Mouse (Mus musculus) liver, embryonic 14.5 days (tissue): ENCODE results near the gene Dnajc30. TPM values are rescaled to one million over a fixed set of nuclear protein-coding genes. Genes with fewer than 3 reads are reported as not detected.

ENCODE experiments used
- ATAC-seq: fragments of 200-750 bp; cut with Nextera tagmentation; 2 replicates; pipeline ENCODE4 v1.8.0; 2017; ENCODE audit warnings: moderate number of reproducible peaks, mild to moderate bottlenecking, moderate library complexity; ENCODE audit not compliant: insufficient read depth
- DNase-seq, 3 experiments: peaks; one replicate each; pipeline ENCODE4 v3.0.0-alpha.2; 2012 to 2013; ENCODE audit warnings: low read depth in 3 of 3, low spot score in 3 of 3
- H3K27ac ChIP-seq: fragments of 300-500 bp; sonication (generic); 2 replicates; pipeline ENCODE4 v1.5.1; 2014; ENCODE audit warnings: moderate library complexity, mild to moderate bottlenecking, control low read depth, inconsistent platforms
- H3K27me3 ChIP-seq: fragments of 300-500 bp; sonication (generic); 2 replicates; pipeline ENCODE4 v1.6.1; 2014; ENCODE audit warnings: mild to moderate bottlenecking, low read length, moderate library complexity; ENCODE audit not compliant: control insufficient read depth, insufficient read depth
- H3K36me3 ChIP-seq: fragments of 300-500 bp; sonication (generic); replicated peaks from 2 replicates; pipeline ENCODE4 v1.6.1; 2014; ENCODE audit warnings: low read depth; ENCODE audit not compliant: control insufficient read depth, insufficient read depth
- H3K4me1 ChIP-seq, 2 experiments: fragments of 200-500 bp in 1 of 2; fragments of 300-500 bp in 1 of 2; sonication (generic) in 1 of 2; replicated peaks; 2 replicates each; pipeline ENCODE4 v1.6.1; 2012 to 2014; ENCODE audit warnings: antibody characterized with exemption in 1 of 2, inconsistent platforms in 1 of 2, low read length in 1 of 2; ENCODE audit not compliant: control insufficient read depth in 2 of 2, insufficient read depth in 2 of 2
- H3K4me2 ChIP-seq: fragments of 300-500 bp; sonication (generic); 2 replicates; pipeline ENCODE4 v1.6.1; 2014; ENCODE audit warnings: low read depth, mild to moderate bottlenecking, control low read depth, moderate library complexity
- H3K4me3 ChIP-seq, 2 experiments: fragments of 200-500 bp in 1 of 2; fragments of 300-500 bp in 1 of 2; sonication (generic) in 1 of 2; 2 replicates each; pipeline ENCODE4 v1.5.1; 2012 to 2014; ENCODE audit warnings: low read depth in 2 of 2, low read length in 2 of 2, mild to moderate bottlenecking in 2 of 2, control low read depth in 1 of 2, inconsistent platforms in 1 of 2, moderate library complexity in 1 of 2; ENCODE audit not compliant: insufficient read depth in 1 of 2
- H3K9ac ChIP-seq: fragments of 300-500 bp; sonication (generic); replicated peaks from 2 replicates; pipeline ENCODE4 v1.6.1; 2014; ENCODE audit warnings: mild to moderate bottlenecking, control low read depth, moderate library complexity
- H3K9me3 ChIP-seq: fragments of 300-500 bp; sonication (generic); 2 replicates; pipeline ENCODE4 v1.6.1; 2016; ENCODE audit warnings: low read length, mixed read lengths; ENCODE audit not compliant: control insufficient read depth
- CTCF ChIP-seq: IDR thresholded peaks from 2 replicates; pipeline ENCODE4 v1.5.1; 2016; ENCODE audit warnings: antibody characterized with exemption, low read depth, control low read depth
- EP300 ChIP-seq: IDR thresholded peaks from 2 replicates; pipeline ENCODE4 v1.6.1; 2016; ENCODE audit warnings: antibody characterized with exemption, low read depth
- WGBS: fragments of 180-500 bp; shearing (Covaris S2); extraction: QIAGEN DNeasy Blood & Tissue Kit; methylation state at CpG from one replicate; pipeline ENCODE4 v1.1.7; 2014; ENCODE audit not compliant: insufficient replicate concordance; 5-methylcytosine and 5-hydroxymethylcytosine counted together
- polyA plus RNA-seq, 2 experiments: library from polyadenylated mRNA; depleted of rRNA in 1 of 2; stranded (reverse) in 1 of 2; unstranded in 1 of 2; fragments of >200 nt; fragmentation: Nextera tagmentation in 1 of 2; extraction: Ambion mirVana in 1 of 2; gene quantifications; 2 replicates each; pipeline versions ENCODE4 v1.2.1 to v1.2.3; 2012 to 2014

Dnajc30 gene
- polyA plus RNA-seq, 2 experiments = 9.5 to 14.2 TPM

DNA sequence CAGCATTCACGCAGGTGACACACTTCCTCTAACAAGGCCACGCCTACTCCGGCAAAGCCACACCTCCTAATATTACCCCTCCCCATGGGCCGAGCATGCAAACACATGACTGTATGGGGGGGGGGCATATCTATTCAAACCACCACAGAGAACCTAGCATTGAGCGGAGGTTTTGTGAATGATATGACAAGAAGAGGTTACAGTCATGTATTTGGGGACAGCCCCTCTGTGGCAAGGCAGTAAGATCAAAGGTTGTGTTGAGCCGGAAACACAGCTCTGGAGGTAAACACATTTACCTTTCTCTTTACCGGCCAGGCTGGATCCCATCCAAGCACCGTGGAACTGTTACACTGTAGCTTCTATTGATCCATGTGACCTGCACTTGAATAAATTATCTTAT, 51.2 kb downstream of the Dnajc30 start:
- H3K4me3 ChIP-seq = no peak overlapping the region
- H3K4me2 ChIP-seq = no peak overlapping the region
- H3K36me3 ChIP-seq = no peaks in the 10 kb centered on the region
- TF ChIP-seq EP300 = no peak
- TF ChIP-seq CTCF = no peak
- ATAC-seq = peak; percentile 43; the same call in 1 of the 2 replicates
- peak in 1 of 3 experiments; percentile 41 for DNase-seq
- H3K9me3 ChIP-seq = no peaks in the 10 kb centered on the region
- no peak overlapping the region for H3K9ac ChIP-seq
- peaks cover 0 to 4% of the 10 kb centered on the region in 2 experiments; a peak in 1 of 4 replicates for H3K4me1 ChIP-seq
- no peak overlapping the region for H3K27ac ChIP-seq
- 54% methylated on average over 8 of the region's 8 CpGs for WGBS
- H3K27me3 ChIP-seq = no peaks in the 10 kb centered on the region

Other genes with a start within 250 kb of the Dnajc30 start
- 0.04 TPM in 1 of 2 replicates, not detected in the other for gene Tmem270, start 157.5 kb upstream of the Dnajc30 start, polyA plus RNA-seq (2012; rRNA removed)
- not detected in 2 replicates for gene Tmem270, start 157.5 kb upstream of the Dnajc30 start, polyA plus RNA-seq (2014; fragmentation: Nextera tagmentation; extraction: Ambion mirVana)
- gene Cldn13, start 148.7 kb upstream of the Dnajc30 start, polyA plus RNA-seq (2012; rRNA removed) = 148 and 152 TPM in 2 replicates
- 288 and 296 TPM in 2 replicates for gene Cldn13, start 148.7 kb upstream of the Dnajc30 start, polyA plus RNA-seq (2014; fragmentation: Nextera tagmentation; extraction: Ambion mirVana)
- gene Mettl27, start 131.8 kb upstream of the Dnajc30 start, polyA plus RNA-seq (2012; rRNA removed) = 7.1 and 7.9 TPM in 2 replicates
- 14.4 and 16.3 TPM in 2 replicates for gene Mettl27, start 131.8 kb upstream of the Dnajc30 start, polyA plus RNA-seq (2014; fragmentation: Nextera tagmentation; extraction: Ambion mirVana)
- gene Cldn4, start 117.3 kb upstream of the Dnajc30 start, polyA plus RNA-seq (2012; rRNA removed) = 0.35 and 0.39 TPM in 2 replicates
- gene Cldn4, start 117.3 kb upstream of the Dnajc30 start, polyA plus RNA-seq (2014; fragmentation: Nextera tagmentation; extraction: Ambion mirVana) = 0.29 TPM in 2 replicates
- 0.47 and 0.73 TPM in 2 replicates for gene Cldn3, start 78.0 kb upstream of the Dnajc30 start, polyA plus RNA-seq (2012; rRNA removed)
- 0.43 and 0.47 TPM in 2 replicates for gene Cldn3, start 78.0 kb upstream of the Dnajc30 start, polyA plus RNA-seq (2014; fragmentation: Nextera tagmentation; extraction: Ambion mirVana)
- gene Abhd11, start 55.0 kb upstream of the Dnajc30 start, polyA plus RNA-seq (2012; rRNA removed) = 27.0 and 27.9 TPM in 2 replicates
- 23.1 and 25.1 TPM in 2 replicates for gene Abhd11, start 55.0 kb upstream of the Dnajc30 start, polyA plus RNA-seq (2014; fragmentation: Nextera tagmentation; extraction: Ambion mirVana)
- 2.0 and 2.3 TPM in 2 replicates for gene Stx1a, start 40.7 kb upstream of the Dnajc30 start, polyA plus RNA-seq (2012; rRNA removed)
- gene Stx1a, start 40.7 kb upstream of the Dnajc30 start, polyA plus RNA-seq (2014; fragmentation: Nextera tagmentation; extraction: Ambion mirVana) = 0.72 and 0.73 TPM in 2 replicates
- gene Bud23, start 757 bp downstream of the Dnajc30 start, polyA plus RNA-seq (2012; rRNA removed) = 36.7 and 43.3 TPM in 2 replicates
- gene Bud23, start 757 bp downstream of the Dnajc30 start, polyA plus RNA-seq (2014; fragmentation: Nextera tagmentation; extraction: Ambion mirVana) = 46.0 and 50.1 TPM in 2 replicates
- 0.29 and 0.30 TPM in 2 replicates for gene Vps37d, start 14.1 kb downstream of the Dnajc30 start, polyA plus RNA-seq (2012; rRNA removed)
- gene Vps37d, start 14.1 kb downstream of the Dnajc30 start, polyA plus RNA-seq (2014; fragmentation: Nextera tagmentation; extraction: Ambion mirVana) = 0.06 and 0.10 TPM in 2 replicates
- 14.7 and 18.5 TPM in 2 replicates for gene Mlxipl, start 25.7 kb downstream of the Dnajc30 start, polyA plus RNA-seq (2012; rRNA removed)
- 6.6 and 8.4 TPM in 2 replicates for gene Mlxipl, start 25.7 kb downstream of the Dnajc30 start, polyA plus RNA-seq (2014; fragmentation: Nextera tagmentation; extraction: Ambion mirVana)
- 4.4 and 5.5 TPM in 2 replicates for gene Tbl2, start 85.5 kb downstream of the Dnajc30 start, polyA plus RNA-seq (2012; rRNA removed)
- 9.8 and 10.2 TPM in 2 replicates for gene Tbl2, start 85.5 kb downstream of the Dnajc30 start, polyA plus RNA-seq (2014; fragmentation: Nextera tagmentation; extraction: Ambion mirVana)
- 9.7 and 10.0 TPM in 2 replicates for gene Bcl7b, start 104.1 kb downstream of the Dnajc30 start, polyA plus RNA-seq (2012; rRNA removed)
- gene Bcl7b, start 104.1 kb downstream of the Dnajc30 start, polyA plus RNA-seq (2014; fragmentation: Nextera tagmentation; extraction: Ambion mirVana) = 25.6 and 26.7 TPM in 2 replicates
- gene Baz1b, start 123.1 kb downstream of the Dnajc30 start, polyA plus RNA-seq (2012; rRNA removed) = 14.3 and 20.7 TPM in 2 replicates
- 18.2 and 22.3 TPM in 2 replicates for gene Baz1b, start 123.1 kb downstream of the Dnajc30 start, polyA plus RNA-seq (2014; fragmentation: Nextera tagmentation; extraction: Ambion mirVana)
- gene Fzd9, start 187.0 kb downstream of the Dnajc30 start, polyA plus RNA-seq (2012; rRNA removed) = 0.19 and 0.24 TPM in 2 replicates
- gene Fzd9, start 187.0 kb downstream of the Dnajc30 start, polyA plus RNA-seq (2014; fragmentation: Nextera tagmentation; extraction: Ambion mirVana) = 0.25 TPM in 1 of 2 replicates, not detected in the other